Mouse (Mus musculus) hindbrain, postnatal 0 days (tissue): Measurements from ENCODE around the gene Ttc28. TPM values are rescaled to one million over a fixed set of nuclear protein-coding genes. Genes with fewer than 3 reads are reported as not detected.

ENCODE experiments used
- ATAC-seq: fragments of 200-750 bp; cut with Nextera tagmentation; 2 replicates; pipeline ENCODE4 v1.8.0; 2017; ENCODE audit warnings: mild to moderate bottlenecking, moderate TSS enrichment, moderate library complexity
- DNase-seq: peaks from one replicate; pipeline ENCODE4 v3.0.0-alpha.2; 2015; ENCODE audit warnings: low spot score
- H3K27ac ChIP-seq: fragments of 300-500 bp; sonication (generic); 2 replicates; pipeline ENCODE4 v1.5.1; 2014; ENCODE audit warnings: mild to moderate bottlenecking
- H3K27me3 ChIP-seq: fragments of 300-500 bp; sonication (generic); 2 replicates; pipeline ENCODE4 v1.6.1; 2014; ENCODE audit warnings: low read length, mixed read lengths; ENCODE audit not compliant: insufficient read depth
- H3K36me3 ChIP-seq: fragments of 300-500 bp; sonication (generic); 2 replicates; pipeline ENCODE4 v1.6.1; 2014; ENCODE audit warnings: low read length, mixed read lengths; ENCODE audit not compliant: insufficient read depth
- H3K4me1 ChIP-seq: fragments of 300-500 bp; sonication (generic); 2 replicates; pipeline ENCODE4 v1.6.1; 2014; ENCODE audit warnings: antibody characterized with exemption, low read length, mixed read lengths; ENCODE audit not compliant: insufficient read depth
- H3K4me2 ChIP-seq: fragments of 300-500 bp; sonication (generic); 2 replicates; pipeline ENCODE4 v1.6.1; 2014; ENCODE audit warnings: low read depth, mild to moderate bottlenecking, low read length, moderate library complexity, mixed read lengths
- H3K4me3 ChIP-seq: fragments of 300-500 bp; sonication (generic); 2 replicates; pipeline ENCODE4 v1.5.1; 2014; ENCODE audit warnings: low read length
- H3K9ac ChIP-seq: fragments of 300-500 bp; sonication (generic); replicated peaks from 2 replicates; pipeline ENCODE4 v1.6.1; 2014; ENCODE audit warnings: mild to moderate bottlenecking, low read length, moderate library complexity, mixed read lengths
- H3K9me3 ChIP-seq: fragments of 300-500 bp; sonication (generic); 2 replicates; pipeline ENCODE4 v1.6.1; 2016; ENCODE audit warnings: low read length, mixed read lengths
- CTCF ChIP-seq: IDR thresholded peaks from 2 replicates; pipeline ENCODE4 v1.5.1; 2016; ENCODE audit warnings: antibody characterized with exemption, control low read depth, low read depth
- WGBS: fragments of 180-500 bp; shearing (Covaris S2); extraction: QIAGEN DNeasy Blood & Tissue Kit; methylation state at CpG from one replicate; pipeline ENCODE4 v1.1.7; 2014; 5-methylcytosine and 5-hydroxymethylcytosine counted together
- polyA plus RNA-seq: library from polyadenylated mRNA; unstranded; fragments of >200 nt; fragmentation: Nextera tagmentation; extraction: Ambion mirVana; gene quantifications from 2 replicates; pipeline ENCODE4 v1.2.1, GENCODE M21; 2015
- total RNA-seq: library from RNA; depleted of rRNA; stranded (reverse); fragments of >200 nt; gene quantifications from 2 replicates; pipeline ENCODE4 v1.2.3, GENCODE M21; 2014

The Ttc28 gene
- total and polyA plus RNA-seq, 2 experiments from 2014 or later: 11.1 to 49.8 TPM

DNA sequence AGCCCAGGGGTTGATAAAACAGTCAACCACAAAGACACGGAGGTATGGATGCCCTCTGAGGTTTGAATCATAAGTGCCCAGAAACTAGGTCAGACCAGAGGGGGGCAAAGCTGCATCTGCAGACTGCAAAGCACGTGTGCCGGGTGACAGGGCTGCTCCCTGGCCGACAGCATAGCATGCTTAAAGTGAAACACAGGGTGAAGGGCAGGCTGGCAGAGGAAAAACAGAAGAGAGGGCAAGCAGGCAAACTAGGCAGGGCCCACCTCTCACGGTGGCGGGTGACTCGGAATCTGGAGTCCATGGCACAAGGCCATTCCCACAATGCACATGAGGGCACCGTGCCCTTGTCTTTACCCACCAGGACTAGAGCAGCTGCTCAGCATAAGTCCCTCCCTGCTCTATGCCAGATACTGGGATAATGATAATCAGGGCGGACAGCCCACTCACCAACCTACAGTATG is 357.6 kb downstream of the Ttc28 start:
- Histone ChIP-seq H3K27me3 (no peaks in the 10 kb centered on the region), H3K4me3 (no peak overlapping the region), H3K9me3 (no peaks in the 10 kb centered on the region), H3K9ac (no peak overlapping the region), H3K27ac (peak overlapping the region; percentile 6), H3K4me2 (no peak overlapping the region), H3K36me3 (peaks cover 8% of the 10 kb centered on the region; the same call in 1 of the 2 replicates), H3K4me1 (peaks cover 9% of the 10 kb centered on the region)
- ATAC-seq (peak; percentile 77), DNase-seq (peak; percentile 77)
- no peak for TF ChIP-seq CTCF
- WGBS: 46% methylated on average over 9 of the region's 9 CpGs

DNA sequence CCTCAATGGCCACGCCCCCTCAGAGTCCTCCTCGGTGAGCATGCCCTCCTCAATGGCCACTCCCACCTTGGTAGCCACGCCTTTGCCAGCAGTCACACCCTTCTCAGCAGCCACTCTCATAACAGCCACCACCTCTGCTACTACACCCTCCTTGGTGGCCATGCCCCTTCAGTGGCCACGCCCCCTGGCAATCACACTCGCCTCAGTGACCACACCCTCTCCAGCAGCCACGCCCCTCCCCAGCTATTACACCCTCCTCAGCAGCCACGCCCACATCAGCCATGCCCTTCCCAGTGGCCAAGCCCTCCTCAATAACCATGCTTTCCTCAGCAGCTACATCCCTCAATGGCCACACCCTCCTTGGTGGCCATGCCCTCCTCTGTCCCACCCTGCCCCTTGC is 359.6 kb downstream of the Ttc28 start:
- Histone ChIP-seq H3K27me3 (no peaks in the 10 kb centered on the region), H3K4me2 (no peak overlapping the region), H3K4me1 (peaks cover 9% of the 10 kb centered on the region; the same call in 1 of the 2 replicates), H3K27ac (no peak overlapping the region), H3K9ac (no peak overlapping the region), H3K9me3 (no peaks in the 10 kb centered on the region), H3K4me3 (no peak overlapping the region), H3K36me3 (peaks cover 8% of the 10 kb centered on the region; the same call in 1 of the 2 replicates)
- no peak for TF ChIP-seq CTCF
- 43% methylated on average over 7 of the region's 7 CpGs for WGBS
- DNase-seq (no peak), ATAC-seq (no peak)

DNA sequence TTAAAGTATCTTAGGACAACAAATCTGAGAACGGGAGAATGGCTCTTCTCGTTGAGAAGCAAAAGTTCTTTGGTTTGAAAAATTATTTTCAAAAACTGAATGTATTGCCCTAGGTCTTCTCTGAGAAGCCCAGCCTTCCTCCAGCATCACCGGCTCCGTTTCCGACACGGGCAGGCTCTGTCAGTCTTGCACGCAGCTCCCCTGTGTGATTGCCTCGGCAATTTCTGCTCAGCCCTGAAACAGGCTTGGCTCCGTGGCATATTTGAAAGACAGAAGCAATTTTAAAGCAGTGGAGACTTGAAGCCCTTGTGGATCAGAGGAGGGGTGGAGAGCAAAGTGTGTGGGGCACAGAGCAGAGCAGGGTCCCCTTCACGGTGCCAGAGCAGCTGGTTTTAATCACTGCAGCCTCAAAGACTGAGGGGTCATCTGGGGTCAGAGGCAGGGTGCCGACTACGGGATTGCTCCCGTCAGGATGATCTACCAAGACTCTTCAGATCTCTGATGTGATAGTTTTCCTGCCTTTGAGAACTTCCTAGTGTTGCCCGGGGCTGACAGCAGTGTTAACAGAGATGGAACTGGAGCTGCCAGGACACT is 363.9 kb downstream of the Ttc28 start:
- no peak overlapping the region for H3K4me2 ChIP-seq
- peak; percentile 30 for DNase-seq
- H3K4me1 ChIP-seq: no peaks in the 10 kb centered on the region; the same call in 1 of the 2 replicates
- WGBS: 28% methylated on average over 14 of the region's 14 CpGs
- H3K27me3 ChIP-seq: no peaks in the 10 kb centered on the region
- no peak overlapping the region for H3K27ac ChIP-seq
- H3K36me3 ChIP-seq: peaks cover 8% of the 10 kb centered on the region; the same call in 1 of the 2 replicates
- H3K9me3 ChIP-seq: no peaks in the 10 kb centered on the region
- H3K9ac ChIP-seq: no peak overlapping the region
- TF ChIP-seq CTCF: no peak
- H3K4me3 ChIP-seq: no peak overlapping the region
- no peak for ATAC-seq

DNA sequence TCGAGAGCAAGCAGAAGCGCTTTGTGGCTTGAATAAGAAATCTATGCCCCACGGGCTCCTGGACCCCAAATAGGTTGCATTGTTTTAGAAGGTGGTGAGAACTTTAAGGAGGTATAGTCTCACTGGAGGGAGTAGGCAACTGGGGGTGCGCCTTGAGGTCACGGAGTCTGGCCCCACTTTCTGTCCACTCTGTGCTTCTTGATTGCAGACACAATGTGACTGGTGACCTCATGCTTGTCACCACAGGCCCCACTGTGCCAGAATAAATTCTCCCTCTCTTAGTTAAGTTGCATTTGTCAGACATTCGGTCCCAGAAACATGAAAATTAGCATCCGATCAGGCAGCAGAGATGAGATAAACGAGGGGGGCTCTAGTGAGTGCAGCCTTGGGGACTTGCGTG is 364.5 kb downstream of the Ttc28 start:
- no peak overlapping the region for H3K4me2 ChIP-seq
- no peaks in the 10 kb centered on the region for H3K9me3 ChIP-seq
- ATAC-seq (no peak), DNase-seq (no peak)
- WGBS: 62% methylated on average over 9 of the region's 9 CpGs
- H3K27ac ChIP-seq: no peak overlapping the region
- no peak overlapping the region for H3K4me3 ChIP-seq
- H3K4me1 ChIP-seq: no peaks in the 10 kb centered on the region; the same call in 1 of the 2 replicates
- no peaks in the 10 kb centered on the region for H3K27me3 ChIP-seq
- H3K36me3 ChIP-seq: peaks cover 8% of the 10 kb centered on the region; the same call in 1 of the 2 replicates
- H3K9ac ChIP-seq: no peak overlapping the region
- no peak for TF ChIP-seq CTCF

DNA sequence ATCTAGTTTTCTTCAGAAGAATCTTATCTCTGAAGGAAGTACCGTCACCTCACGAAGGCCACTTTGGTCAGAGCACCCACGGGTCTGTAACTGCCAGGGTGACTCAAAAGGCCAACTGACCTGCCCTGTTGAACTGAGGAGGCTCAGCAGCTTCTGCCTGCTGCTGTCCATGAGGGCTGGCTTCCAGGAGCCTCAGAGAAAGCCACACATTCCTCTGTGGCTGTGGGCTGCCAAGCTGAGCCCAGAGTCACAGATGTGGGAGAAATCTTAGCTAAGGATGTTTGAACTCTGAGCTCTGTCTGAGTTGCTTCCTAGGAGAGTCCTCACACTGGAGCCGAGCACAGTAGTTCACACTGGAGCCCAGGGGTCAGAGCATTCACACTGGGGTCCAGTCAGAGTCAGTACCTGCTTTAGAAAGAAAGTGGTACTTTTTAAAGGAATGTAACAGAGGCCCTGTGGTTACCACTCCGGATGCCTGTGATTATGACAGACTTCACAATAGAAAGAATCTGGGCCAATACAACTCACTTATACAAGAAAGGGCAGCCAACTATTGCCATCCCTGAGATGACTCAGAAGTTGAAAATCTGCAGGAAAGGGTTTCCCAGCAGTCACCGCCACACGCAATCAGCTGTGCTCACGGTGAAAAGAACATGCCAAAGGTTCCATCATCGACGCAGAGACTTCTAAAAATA is 368.1 kb downstream of the Ttc28 start:
- WGBS: 83% methylated on average over 10 of the region's 10 CpGs
- no peak for DNase-seq
- H3K4me1 ChIP-seq: no peaks in the 10 kb centered on the region; the same call in 1 of the 2 replicates
- no peak overlapping the region for H3K9ac ChIP-seq
- no peaks in the 10 kb centered on the region; the same call in 1 of the 2 replicates for H3K36me3 ChIP-seq
- ATAC-seq: no peak
- TF ChIP-seq CTCF: no peak
- H3K4me2 ChIP-seq: no peak overlapping the region
- H3K9me3 ChIP-seq: no peaks in the 10 kb centered on the region
- H3K4me3 ChIP-seq: no peak overlapping the region
- no peak overlapping the region for H3K27ac ChIP-seq
- H3K27me3 ChIP-seq: no peaks in the 10 kb centered on the region

DNA sequence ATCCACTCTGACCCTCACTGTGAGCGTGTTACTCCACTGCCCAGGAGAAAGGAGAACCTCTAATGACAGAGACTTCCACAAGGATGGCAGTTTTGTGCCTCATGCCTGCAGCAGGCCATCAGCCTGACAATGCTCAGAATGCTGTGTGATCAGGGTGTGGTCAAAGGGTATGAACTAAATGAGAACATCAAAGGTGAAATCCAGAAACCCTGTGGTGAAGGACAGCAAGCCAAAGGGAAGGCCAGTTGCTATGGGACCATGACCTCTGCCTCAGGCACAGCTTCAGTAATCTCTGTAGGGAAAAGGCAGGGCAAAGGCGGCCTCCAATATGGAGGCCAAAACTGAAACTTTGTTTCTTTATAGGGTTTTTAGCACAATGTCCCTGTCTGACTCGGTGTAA is 372.5 kb downstream of the Ttc28 start:
- no peak overlapping the region for H3K9ac ChIP-seq
- no peak overlapping the region for H3K4me3 ChIP-seq
- DNase-seq (no peak), ATAC-seq (no peak)
- H3K4me1 ChIP-seq: peaks cover 16% of the 10 kb centered on the region
- no peaks in the 10 kb centered on the region for H3K36me3 ChIP-seq
- 97% methylated on average over 3 of the region's 3 CpGs for WGBS
- no peaks in the 10 kb centered on the region for H3K27me3 ChIP-seq
- no peaks in the 10 kb centered on the region for H3K9me3 ChIP-seq
- H3K4me2 ChIP-seq: no peak overlapping the region
- H3K27ac ChIP-seq: no peak overlapping the region
- TF ChIP-seq CTCF: no peak

DNA sequence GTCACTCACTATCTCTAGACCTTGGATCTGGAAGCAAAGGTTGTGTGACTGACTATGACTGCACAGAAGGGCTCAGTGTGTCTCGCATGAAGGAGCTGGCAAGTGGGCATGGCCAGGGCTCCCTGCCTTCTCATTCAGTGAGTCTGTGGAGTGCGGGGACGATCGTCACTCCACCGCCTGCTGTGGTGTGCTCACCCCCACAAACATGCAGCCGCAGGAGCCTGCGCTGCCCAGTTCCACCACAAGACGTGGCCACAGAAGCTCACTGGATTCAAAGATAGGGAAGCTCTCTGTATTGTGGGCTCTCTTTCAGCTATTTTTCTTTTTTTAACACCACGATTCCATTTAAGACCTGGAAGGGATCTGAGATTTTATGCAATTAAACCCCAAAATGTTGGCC is 374.8 kb downstream of the Ttc28 start:
- Histone ChIP-seq H3K27ac (0 out of 2 replicates have a peak overlapping the region, but pooled peaks have one; percentile 77), H3K27me3 (no peaks in the 10 kb centered on the region), H3K4me3 (no peak overlapping the region), H3K9me3 (no peaks in the 10 kb centered on the region), H3K4me2 (no peak overlapping the region), H3K36me3 (no peaks in the 10 kb centered on the region), H3K4me1 (peaks cover 19% of the 10 kb centered on the region), H3K9ac (no peak overlapping the region)
- TF ChIP-seq CTCF: peak; percentile 30; the same call in 1 of the 2 replicates
- 56% methylated on average over 9 of the region's 9 CpGs for WGBS
- ATAC-seq: no peak; the same call in 1 of the 2 replicates
- peak; percentile 23 for DNase-seq
